Mouse (Mus musculus) MEL (cell line): Measurements from ENCODE around the gene Rims1. TPM values are rescaled to one million over a fixed set of nuclear protein-coding genes. Genes with fewer than 3 reads are reported as not detected.

Experiments
- DNase-seq: peaks from one replicate; pipeline ENCODE4 v3.0.0; 2011; ENCODE audit warnings: low read depth, low spot score
- H3K27ac ChIP-seq: 2 replicates; pipeline ENCODE4 v1.5.1; 2012; ENCODE audit warnings: low read depth, mild to moderate bottlenecking, control low read depth, low read length, moderate library complexity; ENCODE audit not compliant: control insufficient read depth
- H3K27me3 ChIP-seq, 2 experiments: fragments of 150-350 bp in 1 of 2; sonication (generic) in 1 of 2; 2 replicates each; pipeline ENCODE4 v1.6.1; 2012; ENCODE audit warnings: low read length in 2 of 2, mild to moderate bottlenecking in 2 of 2, improper control_type of control experiment in 1 of 2, moderate library complexity in 1 of 2; ENCODE audit not compliant: insufficient read depth in 2 of 2, control insufficient read depth in 1 of 2
- H3K36me3 ChIP-seq, 2 experiments: 2 replicates each; pipeline ENCODE4 v1.6.1; 2012 to 2014; ENCODE audit warnings: low read length in 2 of 2, improper control_type of control experiment in 1 of 2, inconsistent platforms in 1 of 2, mild to moderate bottlenecking in 1 of 2; ENCODE audit not compliant: insufficient read depth in 2 of 2, control insufficient read depth in 1 of 2
- H3K4me1 ChIP-seq, 2 experiments: fragments of 150-350 bp in 1 of 2; sonication (generic) in 1 of 2; 2 replicates each; pipeline ENCODE4 v1.6.1; 2012; ENCODE audit warnings: low read length in 2 of 2, improper control_type of control experiment in 1 of 2, mild to moderate bottlenecking in 1 of 2; ENCODE audit not compliant: insufficient read depth in 2 of 2, control insufficient read depth in 1 of 2
- H3K4me3 ChIP-seq, 2 experiments: fragments of 150-350 bp in 1 of 2; sonication (generic) in 1 of 2; 2 replicates each; pipeline ENCODE4 v1.5.1; 2012; ENCODE audit warnings: low read depth in 2 of 2, low read length in 2 of 2, mild to moderate bottlenecking in 2 of 2, moderate library complexity in 2 of 2, control low read depth in 1 of 2, improper control_type of control experiment in 1 of 2; ENCODE audit not compliant: control insufficient read depth in 1 of 2, insufficient read depth in 1 of 2
- H3K79me2 ChIP-seq: 2 replicates; pipeline ENCODE4 v1.6.1; 2012; ENCODE audit warnings: mild to moderate bottlenecking, low read length, moderate library complexity; ENCODE audit not compliant: control insufficient read depth, poor library complexity, insufficient read depth
- H3K9ac ChIP-seq: 2 replicates; pipeline ENCODE4 v1.6.1; 2012; ENCODE audit warnings: low read depth, mild to moderate bottlenecking, control low read depth, low read length, moderate library complexity; ENCODE audit not compliant: control insufficient read depth, poor library complexity, severe bottlenecking
- H3K9me3 ChIP-seq: fragments of 150-350 bp; sonication (generic); replicated peaks from 2 replicates; pipeline ENCODE4 v1.6.1; 2012; ENCODE audit warnings: mild to moderate bottlenecking, low read length, improper control_type of control experiment, moderate library complexity; ENCODE audit not compliant: insufficient read depth
- CHD1 ChIP-seq: IDR thresholded peaks from 2 replicates; pipeline ENCODE4 v1.6.1; 2012; ENCODE audit warnings: low read depth, mild to moderate bottlenecking, inconsistent platforms, low read length, improper control_type of control experiment
- CHD2 ChIP-seq: IDR thresholded peaks from 2 replicates; pipeline ENCODE4 v1.6.1; 2011; ENCODE audit warnings: low read length, improper control_type of control experiment
- ETS1 ChIP-seq: IDR thresholded peaks from 2 replicates; pipeline ENCODE4 v1.6.1; 2012; ENCODE audit warnings: low read depth, mild to moderate bottlenecking, inconsistent platforms, low read length, improper control_type of control experiment, moderate library complexity
- HCFC1 ChIP-seq: IDR thresholded peaks from 2 replicates; pipeline ENCODE4 v1.6.1; 2012; ENCODE audit warnings: low read depth, mild to moderate bottlenecking, inconsistent platforms, low read length, improper control_type of control experiment, moderate library complexity
- KAT2A ChIP-seq: conservative IDR thresholded peaks from 2 replicates; pipeline ENCODE4 v1.6.1; 2012; ENCODE audit warnings: low read depth, low read length, improper control_type of control experiment, inconsistent platforms
- MAX ChIP-seq: IDR thresholded peaks from 2 replicates; pipeline ENCODE4 v1.6.1; 2011; ENCODE audit warnings: low read length, improper control_type of control experiment
- MAZ ChIP-seq: IDR thresholded peaks from 2 replicates; pipeline ENCODE4 v1.6.1; 2012; ENCODE audit warnings: low read depth, mild to moderate bottlenecking, inconsistent platforms, low read length, improper control_type of control experiment
- MYB ChIP-seq: IDR thresholded peaks from 2 replicates; pipeline ENCODE4 v1.6.1; 2011; ENCODE audit warnings: mild to moderate bottlenecking, low read depth, low read length, improper control_type of control experiment
- POLR2A ChIP-seq, 2 experiments: IDR thresholded peaks; 2 replicates each; pipeline ENCODE4 v1.6.1; 2011 to 2012; ENCODE audit warnings: low read length in 2 of 2, mild to moderate bottlenecking in 2 of 2, control low read depth in 1 of 2, improper control_type of control experiment in 1 of 2, low read depth in 1 of 2, moderate library complexity in 1 of 2; ENCODE audit not compliant: control insufficient read depth in 1 of 2, insufficient read depth in 1 of 2, poor library complexity in 1 of 2
- POLR2AphosphoS2 ChIP-seq: IDR thresholded peaks from 2 replicates; pipeline ENCODE4 v1.6.1; 2011; ENCODE audit warnings: low read length, improper control_type of control experiment
- RCOR1 ChIP-seq: IDR thresholded peaks from 2 replicates; pipeline ENCODE4 v1.6.1; 2012; ENCODE audit warnings: low read depth, mild to moderate bottlenecking, inconsistent platforms, low read length, improper control_type of control experiment
- SMC3 ChIP-seq: IDR thresholded peaks from 2 replicates; pipeline ENCODE4 v1.6.1; 2011; ENCODE audit warnings: low read depth, low read length, improper control_type of control experiment
- TAL1 ChIP-seq: IDR thresholded peaks from 2 replicates; pipeline ENCODE4 v1.6.1; 2012; ENCODE audit warnings: mild to moderate bottlenecking, inconsistent platforms, low read length, moderate library complexity, mixed read lengths
- UBTF ChIP-seq: IDR thresholded peaks from 2 replicates; pipeline ENCODE4 v1.6.1; 2012; ENCODE audit warnings: low read depth, mild to moderate bottlenecking, inconsistent platforms, low read length, improper control_type of control experiment, moderate library complexity, borderline replicate concordance; ENCODE audit not compliant: insufficient read depth
- USF1 ChIP-seq: IDR thresholded peaks from 2 replicates; pipeline ENCODE4 v1.6.1; 2014; ENCODE audit warnings: low read depth, mild to moderate bottlenecking, inconsistent platforms, low read length, improper control_type of control experiment, moderate library complexity
- USF2 ChIP-seq, 2 experiments: IDR thresholded peaks; 2 replicates each; pipeline ENCODE4 v1.6.1; 2011 to 2012; ENCODE audit warnings: improper control_type of control experiment in 2 of 2, low read length in 2 of 2, borderline replicate concordance in 1 of 2, inconsistent platforms in 1 of 2, low read depth in 1 of 2, mild to moderate bottlenecking in 1 of 2; ENCODE audit not compliant: insufficient read depth in 1 of 2
- ZC3H11A ChIP-seq: IDR thresholded peaks from 2 replicates; pipeline ENCODE4 v1.6.1; 2012; ENCODE audit warnings: low read depth, mild to moderate bottlenecking, inconsistent platforms, low read length, improper control_type of control experiment
- polyA plus RNA-seq, 2 experiments: library from polyadenylated mRNA; stranded (reverse) in 1 of 2; unstranded in 1 of 2; fragments of >175 nt in 1 of 2; fragments of >200 nt in 1 of 2; gene quantifications; 2 replicates each; pipeline versions ENCODE4 v1.2.1 to v1.2.4; 2012; ENCODE audit warnings: low replicate concordance in 2 of 2, low read depth in 1 of 2; ENCODE audit not compliant: insufficient read length in 2 of 2, insufficient read depth in 1 of 2, missing spikeins in 1 of 2
- total RNA-seq: library from RNA; depleted of rRNA; stranded (reverse); fragments of 300-350 nt; gene quantifications from 2 replicates; pipeline ENCODE4 v1.2.3, GENCODE M21; 2012

The Rims1 gene
- total and polyA plus RNA-seq, 3 experiments: 0.31 TPM; not detected in 2

DNA sequence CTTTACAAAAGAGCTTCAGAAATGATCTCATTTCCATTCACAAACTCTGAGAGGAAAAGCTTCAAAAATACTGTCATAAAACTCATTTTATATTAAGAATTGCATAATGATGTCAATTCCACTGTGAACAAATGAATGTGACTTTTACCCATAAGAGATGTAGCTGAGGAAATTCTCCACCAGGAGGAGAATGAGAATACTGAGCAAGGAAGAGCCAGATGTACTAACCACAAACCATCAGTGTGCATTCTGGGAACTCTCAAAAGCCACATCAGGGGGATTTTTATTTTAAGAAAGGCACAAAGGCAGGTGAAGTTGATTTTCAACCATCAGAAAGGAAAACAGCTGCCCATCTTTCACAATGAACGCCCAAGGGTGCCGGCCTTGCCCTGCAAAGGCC is 71.4 kb downstream of the Rims1 start:
- Histone ChIP-seq H3K4me1 (no peaks in the 10 kb centered on the region), H3K9me3 (no peaks in the 10 kb centered on the region), H3K9ac (no peak overlapping the region), H3K27me3 (no peaks in the 10 kb centered on the region), H3K79me2 (no peaks in the 10 kb centered on the region), H3K36me3 (no peaks in the 10 kb centered on the region), H3K4me3 (no peak overlapping the region), H3K27ac (no peak overlapping the region)
- DNase-seq: no peak
- TF ChIP-seq MAX (no peak), POLR2AphosphoS2 (no peak), CHD2 (no peak), CHD1 (no peak), USF1 (no peak), MAZ (no peak), TAL1 (no peak), MYB (no peak), USF2 (IDR thresholded peaks at IDR 0.05; ENCODE audit: borderline replicate concordance in 1 of 2, insufficient read depth in 1 of 2, low read depth in 1 of 2, low read length in 2 of 2) (no peak), KAT2A (no peak), ZC3H11A (no peak)

DNA sequence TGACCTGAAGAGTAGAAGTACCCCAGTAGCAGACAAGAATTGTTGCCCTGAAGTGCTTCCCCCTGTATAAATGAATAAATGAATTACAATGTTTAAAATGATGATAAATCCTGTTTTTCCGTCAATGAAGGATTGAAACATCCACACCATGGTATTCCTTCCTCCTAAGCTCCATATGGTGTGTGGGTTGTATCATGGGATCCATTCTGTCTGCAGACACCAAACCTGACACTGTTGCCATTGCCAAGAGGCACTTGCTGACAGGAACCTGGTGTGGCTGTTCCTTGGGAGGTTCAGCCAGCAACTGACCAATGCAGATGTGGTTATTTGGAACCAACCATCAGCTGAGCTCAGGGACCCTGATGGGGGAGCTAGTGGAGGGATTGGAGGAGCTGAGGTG is 72.5 kb downstream of the Rims1 start:
- no peak for DNase-seq
- Histone ChIP-seq H3K9me3 (no peaks in the 10 kb centered on the region), H3K4me3 (no peak overlapping the region), H3K79me2 (no peaks in the 10 kb centered on the region), H3K27ac (no peak overlapping the region), H3K4me1 (no peaks in the 10 kb centered on the region), H3K36me3 (no peaks in the 10 kb centered on the region), H3K9ac (no peak overlapping the region), H3K27me3 (no peaks in the 10 kb centered on the region)
- TF ChIP-seq RCOR1: no peak
- TF ChIP-seq ETS1: no peak
- no peak for TF ChIP-seq HCFC1
- TF ChIP-seq POLR2AphosphoS2: no peak
- no peak for TF ChIP-seq TAL1
- TF ChIP-seq SMC3: no peak
- TF ChIP-seq USF1: no peak
- no peak for TF ChIP-seq POLR2A (IDR thresholded peaks at IDR 0.05; ENCODE audit: control insufficient read depth in 1 of 2, insufficient read depth in 1 of 2, low read depth in 1 of 2, low read length in 2 of 2, poor library complexity in 1 of 2)
- TF ChIP-seq UBTF: no peak
